Mouse (Mus musculus) thymus, postnatal 36 days (tissue): ENCODE results near the gene Slc41a3.

ENCODE experiments used
- DNase-seq, 2 experiments: peaks; one replicate each; pipeline ENCODE4 v3.0.0; 2022; ENCODE audit warnings: mixed read lengths in 2 of 2

Gene Slc41a3

DNA sequence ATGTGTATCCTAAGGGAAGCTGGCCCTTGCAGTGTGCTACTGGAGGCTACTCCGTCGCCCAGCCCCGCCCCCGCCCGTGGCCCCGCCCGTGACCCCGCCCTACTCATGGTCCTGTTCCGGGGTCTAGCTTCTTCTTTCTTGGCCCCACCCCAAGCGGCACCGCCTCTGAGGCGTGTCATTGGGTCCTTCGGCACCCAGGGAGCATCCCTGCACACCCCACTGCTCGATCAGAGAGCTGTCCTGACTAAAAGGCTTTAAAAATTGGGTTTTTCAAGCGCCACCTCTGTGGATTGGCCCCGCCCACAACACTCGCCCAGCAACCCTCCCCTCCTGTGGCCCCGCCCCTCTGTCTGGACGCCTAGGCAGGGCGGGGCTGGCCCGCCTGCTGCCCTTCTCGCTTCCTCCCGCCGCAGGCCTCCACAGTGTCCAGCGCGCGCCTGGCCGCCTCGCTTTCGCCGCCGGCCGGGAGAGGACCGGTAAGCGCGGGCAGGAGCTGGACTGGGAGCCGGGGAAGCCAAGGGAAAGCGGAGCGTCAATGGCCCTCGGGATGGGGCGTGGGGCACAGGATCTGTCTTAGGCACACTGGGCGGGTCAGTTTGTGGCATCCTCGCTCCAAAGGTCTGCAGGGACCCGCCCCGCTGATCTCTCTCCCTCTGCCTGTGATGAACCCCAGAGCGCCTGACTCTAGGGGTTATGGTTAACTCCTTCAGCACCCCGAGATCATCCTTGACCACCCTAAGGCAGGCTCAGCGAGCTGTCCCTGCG, at the start of gene Slc41a3:
Gene Slc41a3 (plus strand): TSS at position 193 of the 765 bp plus-strand sequence.
- peak; percentile 82 to 84 for DNase-seq

DNA sequence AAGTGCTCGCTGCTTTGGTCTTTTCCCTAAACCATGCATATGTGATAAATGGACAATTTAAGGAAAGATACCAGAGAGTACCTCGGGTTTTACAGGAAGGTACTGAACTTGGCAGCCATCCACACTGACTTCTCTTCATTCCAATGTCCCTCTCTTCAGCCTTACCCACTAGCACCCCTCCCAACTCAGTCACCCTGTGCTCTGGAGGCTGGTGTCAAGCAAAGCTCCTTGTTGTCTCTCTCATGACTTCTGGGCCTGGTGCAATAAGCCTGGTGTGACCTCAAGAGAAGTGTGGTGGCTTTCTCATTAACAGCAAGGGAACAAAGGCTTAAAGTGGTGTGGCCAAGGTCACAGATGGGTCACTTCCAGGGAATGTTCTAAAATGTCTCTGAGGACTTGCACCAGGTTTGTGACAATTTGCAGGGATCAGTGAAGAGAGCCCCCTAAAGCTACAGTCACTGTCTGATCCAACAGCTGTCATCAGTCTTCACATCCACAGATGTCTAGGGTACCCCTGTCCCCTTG, 47.9 kb upstream of the Slc41a3 start:
- no peak for DNase-seq

DNA sequence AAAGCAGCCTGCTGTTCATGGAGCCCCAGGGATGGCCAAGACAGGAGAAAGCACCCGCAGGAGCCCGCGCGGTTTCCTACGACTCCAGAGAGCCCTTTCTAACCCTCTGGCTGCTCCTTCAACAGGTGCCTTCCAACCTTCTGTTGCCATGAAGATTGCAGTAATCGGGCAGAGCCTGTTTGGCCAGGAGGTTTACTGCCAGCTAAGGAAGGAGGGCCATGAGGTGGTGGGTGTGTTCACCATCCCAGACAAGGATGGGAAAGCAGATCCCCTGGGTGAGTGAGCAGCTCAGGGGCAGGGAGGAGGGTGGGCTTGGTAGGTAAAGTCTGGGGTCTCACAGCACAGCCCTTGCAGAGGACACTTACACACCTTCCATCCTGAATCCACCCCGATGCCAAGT, 47.4 kb upstream of the Slc41a3 start:
- no peak for DNase-seq

DNA sequence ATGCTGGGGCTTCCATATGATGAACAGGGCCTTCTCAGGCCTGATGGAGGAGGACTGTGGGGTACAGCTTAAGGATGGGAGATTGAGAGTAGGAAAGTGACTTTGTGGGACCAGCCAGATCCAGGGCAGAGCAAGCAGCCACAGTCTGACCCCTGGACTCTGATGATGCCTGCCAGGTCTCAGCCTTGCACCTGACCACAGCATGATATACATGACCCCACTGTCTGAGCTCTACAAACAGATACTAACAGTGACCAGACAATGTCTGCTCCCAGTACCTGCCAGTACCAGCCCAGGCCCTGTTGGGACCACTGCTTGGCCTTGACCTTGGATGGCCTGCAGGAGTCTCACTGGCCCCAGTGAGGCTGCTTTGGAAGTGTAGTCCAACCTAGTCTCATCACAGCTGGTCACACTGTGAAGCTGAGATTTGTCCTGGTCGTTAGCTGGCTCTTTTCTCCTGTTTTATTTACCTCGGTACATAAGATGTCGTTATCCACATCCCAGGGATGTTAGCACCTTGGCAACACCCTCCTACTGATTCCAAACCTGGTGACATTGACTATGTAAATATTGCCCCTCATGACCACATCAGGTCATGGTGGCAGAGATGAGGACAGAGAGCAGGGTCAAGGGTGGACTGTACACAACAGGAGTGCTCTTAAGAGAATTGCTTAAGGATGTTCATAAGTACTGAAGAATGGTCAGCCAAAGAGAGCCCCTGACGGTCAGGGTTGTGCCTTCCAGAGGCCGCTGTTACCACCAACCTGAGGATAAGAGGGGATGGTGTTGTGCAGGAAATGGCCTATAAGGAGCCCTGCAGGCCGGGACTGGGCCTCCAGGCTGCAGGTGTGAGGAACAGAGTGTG, 46.5 kb upstream of the Slc41a3 start:
- DNase-seq: no peak

DNA sequence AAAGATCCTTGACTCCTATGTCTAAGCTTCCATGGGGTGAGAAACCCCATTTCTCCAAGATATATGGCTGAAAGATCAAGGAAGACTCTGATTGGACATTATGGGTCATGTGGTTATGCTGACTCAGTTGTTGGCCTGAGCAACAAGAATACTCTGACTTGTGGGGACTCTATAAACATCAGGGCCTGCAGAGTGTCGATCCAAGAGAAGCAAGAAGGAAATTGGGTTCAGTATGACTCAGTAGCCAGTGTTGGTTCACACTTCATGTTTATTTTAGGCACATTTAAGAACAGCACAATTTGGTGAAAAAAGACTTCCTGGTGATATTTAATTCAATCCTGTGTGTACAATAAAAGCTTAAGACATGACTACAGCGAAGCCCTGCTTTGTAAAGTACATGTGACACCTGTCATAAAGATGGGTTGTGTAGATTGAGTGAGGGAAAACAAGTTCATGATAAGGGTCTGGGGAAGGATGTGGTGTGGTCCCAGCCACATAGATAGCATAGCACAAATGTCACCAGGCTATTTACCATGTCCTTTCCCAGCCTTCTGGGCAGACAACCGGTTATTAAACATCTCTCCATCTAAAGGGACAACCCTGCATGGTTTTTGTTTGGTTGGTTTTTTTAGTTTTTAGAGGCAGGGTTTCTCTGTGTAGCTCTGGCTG, 44.0 kb upstream of the Slc41a3 start:
- DNase-seq: no peak

DNA sequence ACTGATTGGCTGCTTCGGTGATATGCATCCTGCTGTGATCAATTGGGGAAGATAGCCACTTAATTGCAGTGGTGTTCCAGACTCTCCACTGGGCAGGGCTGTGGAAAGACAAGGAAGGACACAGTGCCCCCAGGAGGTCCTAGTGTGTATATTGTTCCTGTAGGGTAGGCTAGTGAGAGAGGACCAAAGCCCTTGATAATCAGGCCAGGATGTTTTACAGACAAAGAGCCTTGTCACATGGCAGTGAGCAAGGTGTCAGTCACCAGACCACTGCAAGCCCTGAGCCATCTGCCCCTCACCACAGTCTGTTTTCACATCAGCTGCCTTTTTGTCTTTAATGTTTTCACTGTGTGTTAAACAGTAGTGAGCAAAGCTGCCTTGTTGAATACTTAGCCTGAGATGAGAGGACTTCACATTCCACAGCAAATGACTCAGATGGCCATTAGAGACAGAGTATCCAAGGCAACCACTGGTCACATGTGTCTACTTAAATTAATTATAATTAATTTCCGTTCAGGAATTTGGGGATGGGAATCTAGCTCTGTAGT, 43.2 kb upstream of the Slc41a3 start:
- no peak for DNase-seq

DNA sequence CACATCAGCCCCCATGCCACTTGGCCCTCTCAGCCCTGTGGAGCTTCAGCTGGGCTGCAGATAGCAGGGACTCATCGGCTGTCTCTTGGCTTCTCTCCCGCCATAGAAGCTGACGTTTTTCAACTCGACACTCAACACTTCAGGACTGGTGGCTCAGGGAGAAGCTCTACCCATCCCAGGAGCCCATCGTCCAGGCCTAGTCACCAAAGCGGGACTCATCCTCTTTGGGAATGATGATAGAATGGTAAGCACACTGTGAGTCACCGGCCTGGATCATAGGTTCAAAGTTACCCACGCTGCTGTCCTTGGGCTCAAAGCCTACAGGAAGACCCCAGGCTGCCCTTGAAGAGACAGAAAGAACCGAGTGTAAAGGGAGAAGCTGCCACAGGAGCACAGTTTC, 40.3 kb upstream of the Slc41a3 start:
- DNase-seq: no peak

DNA sequence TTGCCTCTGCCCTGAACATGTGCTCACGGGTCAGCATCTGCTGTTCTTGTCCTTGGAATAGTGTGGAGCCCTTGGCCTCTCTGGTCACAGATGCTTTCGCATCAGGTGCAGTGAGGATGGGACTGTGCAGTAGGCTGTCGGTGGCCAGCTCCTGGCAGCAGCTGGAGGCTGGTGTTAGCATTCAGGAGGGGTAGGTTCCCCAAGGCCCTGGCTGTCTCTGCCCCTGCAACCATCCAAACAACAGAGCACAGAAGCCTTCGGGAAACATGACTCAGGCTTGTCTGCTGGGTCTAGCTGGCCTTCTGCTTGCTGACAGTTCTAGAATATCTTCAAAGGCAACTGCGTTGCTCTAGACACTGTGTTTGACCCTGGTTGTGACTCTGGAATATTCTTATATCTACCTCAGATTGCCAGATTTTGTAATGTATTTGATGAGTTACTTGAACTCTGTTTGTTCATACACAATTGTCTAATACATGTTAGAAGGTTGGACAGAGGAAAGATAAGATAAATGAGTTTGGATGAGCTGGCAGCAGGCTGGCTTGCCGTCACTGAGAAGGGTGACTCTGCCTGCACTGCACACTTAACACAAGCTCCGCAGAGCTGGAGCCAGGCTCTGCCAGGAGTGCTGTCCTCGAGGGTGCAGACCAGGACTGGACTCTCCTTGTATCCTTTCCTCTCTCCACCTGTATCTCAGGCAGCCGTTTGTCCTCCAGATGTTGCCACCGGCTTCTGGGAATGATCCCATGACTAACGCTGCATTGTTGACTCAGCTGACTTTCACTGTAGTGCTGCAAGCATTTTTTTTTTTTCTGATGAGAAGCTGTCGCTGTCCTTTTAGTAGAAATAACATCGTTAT, 38.9 kb upstream of the Slc41a3 start:
- DNase-seq: no peak

DNA sequence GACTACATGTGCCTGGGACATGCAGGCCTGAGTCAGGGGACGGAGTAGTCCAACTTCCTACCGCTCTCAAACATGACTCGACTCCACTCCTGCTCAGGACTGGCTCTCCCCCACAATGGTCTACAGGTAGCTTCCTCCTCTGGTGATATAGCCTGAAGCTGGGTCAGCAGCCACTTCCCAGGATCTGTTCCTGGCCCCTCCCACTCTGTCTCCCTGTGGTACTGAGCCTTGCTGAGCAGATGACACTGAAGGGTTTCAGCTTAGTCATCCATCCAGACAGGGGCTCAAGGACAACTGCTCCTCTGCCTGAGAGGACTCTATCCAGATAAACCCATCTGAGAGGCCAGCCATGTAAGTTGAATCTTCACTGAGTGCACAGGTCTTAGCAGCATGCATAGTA, 37.0 kb upstream of the Slc41a3 start:
- DNase-seq: no peak

DNA sequence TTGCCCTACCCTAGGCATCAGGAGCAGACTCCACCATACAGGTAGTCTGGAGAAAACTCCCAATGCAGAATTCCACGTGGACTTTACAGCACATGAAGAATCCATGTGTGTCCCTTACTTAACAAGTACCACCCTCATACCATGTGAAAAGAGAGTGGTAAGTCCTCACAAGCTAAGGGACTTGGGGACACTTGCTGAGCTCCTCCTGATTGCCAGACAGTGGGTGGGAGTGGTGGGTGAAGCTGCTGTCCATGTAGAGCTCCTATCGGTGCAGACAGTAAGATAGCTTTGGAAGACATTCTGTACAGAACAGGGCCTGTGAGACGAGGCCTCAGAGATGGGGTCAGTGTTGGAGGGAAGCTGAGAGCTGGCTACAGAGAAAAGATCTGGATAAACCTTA, 36.6 kb upstream of the Slc41a3 start:
- no peak for DNase-seq

DNA sequence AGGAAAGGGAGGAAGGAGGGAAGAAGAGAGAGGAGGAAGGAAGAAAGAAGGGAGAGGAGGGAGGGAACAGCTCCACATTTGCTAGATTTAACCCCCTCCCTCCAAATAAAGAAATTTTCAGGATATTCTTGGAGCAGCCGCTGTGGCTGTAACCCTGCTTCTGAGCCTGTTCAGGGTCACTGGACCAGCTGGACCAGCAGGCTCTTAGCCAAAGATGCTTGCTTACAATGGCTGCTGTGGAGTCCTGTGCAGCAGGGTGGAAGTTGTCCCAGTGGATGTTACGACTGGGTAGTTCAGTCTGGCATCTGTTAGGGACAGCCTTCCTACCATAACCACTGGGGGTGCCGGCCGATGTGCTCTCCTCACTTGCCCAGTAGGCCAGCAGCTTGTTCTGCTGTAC, 35.8 kb upstream of the Slc41a3 start:
- no peak for DNase-seq

DNA sequence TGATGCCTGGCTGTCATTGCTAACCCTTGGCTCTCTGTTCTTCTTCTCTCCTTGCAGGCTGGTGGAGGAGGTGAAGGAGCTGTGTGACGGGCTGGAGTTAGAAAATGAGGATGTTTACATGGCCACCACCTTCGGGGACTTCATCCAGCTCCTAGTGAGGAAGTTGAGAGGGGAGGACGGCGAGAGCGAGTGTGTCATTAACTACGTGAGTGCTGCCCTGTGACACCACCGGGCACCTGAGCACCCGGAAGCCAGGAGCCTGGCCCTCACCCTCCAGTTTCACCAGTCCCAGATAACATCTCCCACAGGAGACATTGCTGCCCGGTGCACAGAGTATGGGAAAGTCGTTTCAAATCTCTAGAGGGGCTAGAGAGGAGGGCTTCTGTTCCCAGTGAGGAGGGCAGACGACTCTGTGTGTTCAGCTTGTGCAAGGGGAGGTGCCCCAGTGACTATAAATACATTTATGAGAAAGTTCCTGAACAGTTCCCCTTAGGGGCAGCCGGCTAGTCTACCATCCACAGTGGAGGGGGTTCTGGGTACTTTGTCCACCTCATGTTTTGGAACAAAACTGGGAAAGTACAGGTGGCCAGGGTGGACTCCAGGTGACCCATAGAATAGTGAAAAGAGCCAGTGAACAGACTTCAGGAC, 34.7 kb upstream of the Slc41a3 start:
- no peak for DNase-seq

DNA sequence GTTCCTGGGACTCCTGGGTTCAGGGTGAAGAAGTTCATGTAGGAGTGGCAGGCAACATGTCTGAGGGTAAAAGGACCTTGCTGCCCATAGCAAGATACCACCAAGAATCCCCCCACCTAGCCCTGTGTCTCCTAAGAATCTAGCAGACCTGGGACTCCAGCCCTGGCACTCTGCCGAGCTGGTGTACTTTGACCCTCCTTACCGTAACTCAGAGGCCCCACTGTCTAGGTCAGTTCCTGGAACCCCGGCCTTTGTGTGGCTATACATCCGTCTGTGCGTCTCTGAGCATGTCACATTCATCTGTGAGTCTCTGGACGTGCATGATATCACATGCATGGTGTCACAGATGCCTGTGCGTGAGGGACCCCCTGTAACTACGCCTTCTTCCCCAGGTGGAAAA, 34.1 kb upstream of the Slc41a3 start:
- DNase-seq: no peak

DNA sequence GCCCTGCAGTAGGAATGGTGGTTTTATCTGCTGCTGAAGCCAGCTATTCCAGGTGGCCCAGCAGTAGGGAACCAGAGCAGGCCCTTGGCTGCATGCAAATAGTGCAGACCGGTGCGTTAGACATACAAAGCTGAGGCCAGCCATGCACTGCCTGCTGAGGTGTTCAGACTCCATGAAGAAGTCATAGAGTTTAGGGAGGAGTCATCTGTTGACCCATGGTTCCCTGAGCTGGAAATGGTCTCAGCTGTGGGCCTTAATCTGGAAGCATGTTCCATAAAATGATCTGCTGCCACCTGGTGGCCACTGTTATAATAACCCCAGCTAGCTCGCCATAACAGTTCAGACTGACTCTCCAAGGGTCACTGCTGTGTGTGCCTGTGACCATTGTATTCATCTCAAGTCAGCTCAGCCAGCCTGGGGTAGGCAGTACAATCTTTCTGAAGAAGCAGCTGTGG, 29.2 kb upstream of the Slc41a3 start:
- DNase-seq: peak; percentile 44 to 63

DNA sequence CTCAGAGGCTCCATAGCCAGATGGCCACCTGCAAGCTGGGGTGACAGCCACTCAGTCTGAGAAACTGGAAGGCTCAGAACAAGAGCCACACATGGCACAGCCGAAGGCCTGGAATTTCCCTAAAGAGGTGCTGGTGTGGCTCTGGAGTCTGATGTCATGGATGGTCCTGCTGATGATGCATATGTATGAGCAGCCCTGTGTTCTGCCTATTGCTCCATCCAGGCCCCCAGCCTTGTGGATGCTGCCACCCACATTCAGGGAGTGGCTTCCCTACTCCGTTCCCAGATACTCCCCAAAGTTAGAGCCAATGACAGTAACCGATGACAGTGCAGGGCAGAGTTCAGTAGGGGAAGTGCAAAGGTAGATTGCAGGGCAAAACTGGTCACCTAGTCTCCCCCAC, 26.4 kb upstream of the Slc41a3 start:
- no peak for DNase-seq

DNA sequence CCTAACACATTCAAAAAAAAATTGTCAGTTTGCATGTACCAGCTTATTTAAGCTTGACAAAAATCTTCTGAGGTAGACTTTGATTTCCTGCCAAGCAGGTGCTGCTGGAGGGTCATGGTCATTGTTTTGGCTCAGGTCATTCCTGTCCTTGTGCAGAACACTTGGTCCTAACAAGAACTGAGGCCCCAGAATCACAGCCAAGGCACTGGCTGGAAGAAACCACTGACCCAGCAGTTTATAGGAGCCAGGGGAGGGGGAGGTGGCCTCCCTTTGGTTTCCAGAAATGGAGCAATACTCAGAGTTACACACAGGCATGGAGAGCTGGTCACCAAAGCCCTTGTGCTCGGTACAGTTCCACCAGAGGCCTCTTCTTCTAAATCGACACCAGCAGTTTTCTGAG, 22.2 kb upstream of the Slc41a3 start:
- no peak for DNase-seq

DNA sequence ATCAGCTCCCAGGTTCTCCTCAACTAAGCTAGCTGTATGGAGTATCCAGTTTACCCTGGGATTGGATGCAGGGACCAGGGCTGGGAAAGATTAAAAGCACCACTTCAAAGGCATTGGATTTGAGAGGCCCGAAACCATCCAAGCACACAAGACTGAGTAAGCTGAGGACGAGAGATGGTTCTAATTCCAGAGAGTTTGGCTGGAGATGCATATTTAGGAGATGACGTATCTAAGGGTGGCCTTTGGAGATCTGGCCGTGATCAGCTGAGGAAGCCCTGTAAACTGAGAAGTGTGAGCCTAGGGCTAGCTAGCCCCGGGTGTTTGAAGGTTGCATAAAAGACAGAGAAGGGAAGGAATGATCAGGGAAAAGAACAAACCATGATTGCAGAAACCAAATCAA, 16.4 kb upstream of the Slc41a3 start:
- no peak for DNase-seq

DNA sequence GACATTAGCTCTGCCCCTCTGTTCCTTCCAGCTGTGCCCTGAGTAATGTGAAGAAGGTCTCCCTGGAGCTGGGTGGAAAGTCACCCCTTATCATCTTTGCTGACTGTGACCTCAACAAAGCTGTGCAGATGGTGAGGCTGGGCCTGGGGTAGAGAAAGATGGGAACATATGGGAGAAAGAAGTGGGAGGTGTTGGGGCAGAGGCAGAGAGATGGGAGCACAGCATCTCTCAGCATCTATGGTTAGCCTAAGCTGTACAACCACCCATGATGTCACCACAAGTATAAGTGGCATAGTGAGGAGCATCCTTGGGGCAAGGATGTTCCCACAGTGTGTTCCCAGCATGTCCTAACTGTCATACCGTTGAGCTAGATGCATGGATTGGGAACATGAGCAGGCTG, 13.8 kb upstream of the Slc41a3 start:
- DNase-seq: no peak

DNA sequence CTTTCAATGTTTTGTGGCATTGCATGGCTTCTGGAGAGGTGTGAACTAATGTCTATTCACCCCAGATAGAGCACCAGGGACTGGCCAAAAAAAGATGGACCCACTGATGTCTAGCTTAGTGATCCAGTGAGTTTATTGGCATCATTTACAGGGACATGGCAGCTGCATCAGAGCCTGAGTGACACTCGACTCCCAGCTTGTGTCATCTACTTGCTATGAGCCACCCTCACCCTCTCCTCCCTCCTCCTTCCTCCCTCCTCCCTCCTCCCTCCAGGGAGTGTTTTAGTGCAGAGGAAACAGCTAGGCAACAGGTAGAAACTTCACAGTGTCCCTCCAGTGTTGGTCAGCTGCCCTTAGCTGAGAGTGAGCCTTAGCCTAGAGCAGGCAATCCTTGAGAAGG, 9.6 kb upstream of the Slc41a3 start:
- no peak for DNase-seq

DNA sequence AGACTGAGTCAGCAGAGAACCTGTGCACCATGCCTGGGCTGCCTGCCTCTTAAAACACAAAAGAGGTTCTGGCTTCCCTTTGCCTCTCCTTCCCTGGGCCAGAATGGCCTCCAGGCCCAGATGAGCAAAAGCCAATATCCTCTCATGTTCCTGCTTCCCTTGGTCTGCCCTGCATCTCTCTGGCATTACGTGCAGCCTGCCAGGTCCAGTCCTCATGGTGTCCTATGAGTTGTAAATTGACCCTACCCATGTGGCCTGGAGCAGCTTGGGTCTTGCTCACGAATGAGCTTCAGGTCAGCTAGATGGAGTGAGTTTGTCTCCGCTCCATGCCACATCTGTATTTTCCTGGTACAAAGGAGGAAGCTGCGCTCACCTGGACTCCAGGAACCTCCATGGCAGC, 7.5 kb upstream of the Slc41a3 start:
- DNase-seq: no peak

DNA sequence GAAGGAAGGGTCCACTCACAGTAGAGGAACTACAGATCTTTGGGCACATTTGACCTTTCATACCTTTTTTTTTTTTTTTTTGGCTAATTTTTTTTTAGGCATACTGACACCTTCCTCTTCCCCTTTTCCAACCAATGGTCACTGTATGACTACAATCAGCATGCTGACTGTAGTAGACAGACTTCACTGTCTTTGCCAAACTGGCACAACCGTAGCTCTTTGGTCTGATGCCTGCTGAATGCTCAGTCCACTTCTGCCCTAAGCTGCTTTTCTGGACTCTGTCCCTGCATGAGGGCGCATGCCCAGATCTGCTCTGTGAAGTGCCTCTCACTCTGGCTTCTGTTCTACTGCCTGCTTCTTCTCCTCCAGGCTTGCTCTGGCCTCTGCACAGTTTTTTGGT, 6.9 kb upstream of the Slc41a3 start:
- DNase-seq: no peak

DNA sequence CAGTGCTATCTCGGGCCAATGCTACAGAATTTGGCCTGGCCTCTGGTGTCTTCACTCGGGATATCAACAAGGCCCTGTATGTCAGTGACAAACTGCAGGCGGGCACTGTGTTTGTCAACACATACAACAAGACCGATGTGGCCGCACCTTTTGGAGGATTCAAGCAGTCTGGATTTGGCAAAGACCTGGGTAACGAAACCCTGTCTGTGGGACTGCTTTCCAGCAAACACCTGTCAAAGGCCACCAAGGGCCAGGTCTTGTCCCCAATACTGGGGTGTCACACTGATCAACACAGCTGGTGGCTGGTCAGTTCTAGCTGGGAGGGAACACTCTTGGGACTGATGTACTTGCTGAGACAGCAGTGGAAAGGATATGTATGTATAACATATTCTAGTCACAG, 6.3 kb upstream of the Slc41a3 start:
- no peak for DNase-seq
